Mouse (Mus musculus) ES-Bruce4 (cell line): Measurements from ENCODE around the gene Irs3.

Experiments
- CTCF ChIP-seq: IDR thresholded peaks from one replicate; pipeline ENCODE4 v1.8.1; 2011; ENCODE audit warnings: low read depth, low read length
- EP300 ChIP-seq: IDR thresholded peaks from 2 replicates; pipeline ENCODE4 v1.6.1; 2011; ENCODE audit warnings: low read depth, low read length; ENCODE audit not compliant: insufficient read depth
- POLR2A ChIP-seq: IDR thresholded peaks from one replicate; pipeline ENCODE4 v1.8.1; 2011; ENCODE audit warnings: low read length; ENCODE audit not compliant: insufficient read depth

- no peak for TF ChIP-seq CTCF
- no peak for TF ChIP-seq POLR2A
- no peak for TF ChIP-seq EP300
Observed at GRCm38 (mm10) chr5:137677859-137678258, 32.3 kb upstream of the Irs3 start.
